Mouse (Mus musculus): ENCODE results near the gene Ajap1. TPM values are rescaled to one million over a fixed set of nuclear protein-coding genes. Genes with fewer than 3 reads are reported as not detected.

Gene Ajap1
- 0.34 TPM in 1 of 2 replicates, not detected in the other for polyA plus RNA-seq (2012; ENCODE audit: insufficient read depth, low replicate concordance)

GRCm38 (mm10) chr4:153482459-153483338 lies at the start of gene Ajap1:
Ajap1 (minus strand) TSS chr4:153482811.
- Histone ChIP-seq H3K4me3 (replicated peaks) (no peak within 1 kb of the TSS), H3K36me3 (replicated peaks; ENCODE audit: low read length) (no peaks in the 10 kb centered on the region), H3K4me1 (no peaks in the 10 kb centered on the region), H3K27me3 (replicated peaks) (peaks cover 57% of the 10 kb centered on the region), H3K9me3 (peaks cover 27% of the 10 kb centered on the region)
- TF ChIP-seq FLI1 (IDR thresholded peaks at IDR 0.05; ENCODE audit: low read length) (no peak), GATA1 (IDR thresholded peaks at IDR 0.05; ENCODE audit: borderline replicate concordance, low read length) (no peak)

- no peak for TF ChIP-seq FLI1 (IDR thresholded peaks at IDR 0.05; ENCODE audit: low read length)
- no peak for TF ChIP-seq GATA1 (IDR thresholded peaks at IDR 0.05; ENCODE audit: borderline replicate concordance, low read length)
- Histone ChIP-seq H3K27me3 (replicated peaks) (no peaks in the 10 kb centered on the region), H3K4me1 (no peaks in the 10 kb centered on the region), H3K36me3 (replicated peaks; ENCODE audit: low read length) (no peaks in the 10 kb centered on the region), H3K4me3 (replicated peaks) (peak overlapping the region; percentile 24), H3K9me3 (peaks cover 88% of the 10 kb centered on the region)
Measured at GRCm38 (mm10) chr4:153530536-153530935, 47.9 kb upstream of the Ajap1 start.

GRCm38 (mm10) chr4:153521601-153522000 lies 39.0 kb upstream of the Ajap1 start:
- Histone ChIP-seq H3K9me3 (peaks cover 85% of the 10 kb centered on the region), H3K36me3 (replicated peaks; ENCODE audit: low read length) (no peaks in the 10 kb centered on the region), H3K27me3 (replicated peaks) (no peaks in the 10 kb centered on the region), H3K4me3 (replicated peaks) (no peak overlapping the region), H3K4me1 (no peaks in the 10 kb centered on the region)
- no peak for TF ChIP-seq FLI1 (IDR thresholded peaks at IDR 0.05; ENCODE audit: low read length)
- no peak for TF ChIP-seq GATA1 (IDR thresholded peaks at IDR 0.05; ENCODE audit: borderline replicate concordance, low read length)

GRCm38 (mm10) chr4:153519888-153520287 lies 37.3 kb upstream of the Ajap1 start:
- no peaks in the 10 kb centered on the region for H3K36me3 ChIP-seq (replicated peaks; ENCODE audit: low read length)
- peaks cover 86% of the 10 kb centered on the region for H3K9me3 ChIP-seq
- no peaks in the 10 kb centered on the region for H3K4me1 ChIP-seq
- no peak overlapping the region for H3K4me3 ChIP-seq (replicated peaks)
- no peaks in the 10 kb centered on the region for H3K27me3 ChIP-seq (replicated peaks)
- TF ChIP-seq GATA1 (IDR thresholded peaks at IDR 0.05; ENCODE audit: borderline replicate concordance, low read length) (no peak), FLI1 (IDR thresholded peaks at IDR 0.05; ENCODE audit: low read length) (no peak)

GRCm38 (mm10) chr4:153519289-153519688 lies 36.7 kb upstream of the Ajap1 start:
- TF ChIP-seq GATA1 (IDR thresholded peaks at IDR 0.05; ENCODE audit: borderline replicate concordance, low read length) (no peak), FLI1 (IDR thresholded peaks at IDR 0.05; ENCODE audit: low read length) (no peak)
- H3K36me3 ChIP-seq (replicated peaks; ENCODE audit: low read length): no peaks in the 10 kb centered on the region
- H3K4me1 ChIP-seq: no peaks in the 10 kb centered on the region
- H3K9me3 ChIP-seq: peaks cover 86% of the 10 kb centered on the region
- no peaks in the 10 kb centered on the region for H3K27me3 ChIP-seq (replicated peaks)
- peak overlapping the region; percentile 6 for H3K4me3 ChIP-seq (replicated peaks)

- TF ChIP-seq GATA1 (IDR thresholded peaks at IDR 0.05; ENCODE audit: borderline replicate concordance, low read length) (no peak), FLI1 (IDR thresholded peaks at IDR 0.05; ENCODE audit: low read length) (no peak)
- no peak overlapping the region for H3K4me3 ChIP-seq (replicated peaks)
- H3K27me3 ChIP-seq (replicated peaks): no peaks in the 10 kb centered on the region
- peaks cover 90% of the 10 kb centered on the region for H3K9me3 ChIP-seq
- H3K36me3 ChIP-seq (replicated peaks; ENCODE audit: low read length): no peaks in the 10 kb centered on the region
- H3K4me1 ChIP-seq: no peaks in the 10 kb centered on the region
Measured at GRCm38 (mm10) chr4:153515786-153516185, 33.2 kb upstream of the Ajap1 start.

- TF ChIP-seq GATA1 (IDR thresholded peaks at IDR 0.05; ENCODE audit: borderline replicate concordance, low read length) (no peak), FLI1 (IDR thresholded peaks at IDR 0.05; ENCODE audit: low read length) (no peak)
- Histone ChIP-seq H3K4me1 (no peaks in the 10 kb centered on the region), H3K4me3 (replicated peaks) (peak overlapping the region; percentile 0), H3K27me3 (replicated peaks) (no peaks in the 10 kb centered on the region), H3K9me3 (peaks cover 90% of the 10 kb centered on the region), H3K36me3 (replicated peaks; ENCODE audit: low read length) (no peaks in the 10 kb centered on the region)
Measured at GRCm38 (mm10) chr4:153514071-153514470, 31.5 kb upstream of the Ajap1 start.

- no peak for TF ChIP-seq FLI1 (IDR thresholded peaks at IDR 0.05; ENCODE audit: low read length)
- no peak for TF ChIP-seq GATA1 (IDR thresholded peaks at IDR 0.05; ENCODE audit: borderline replicate concordance, low read length)
- H3K36me3 ChIP-seq (replicated peaks; ENCODE audit: low read length): no peaks in the 10 kb centered on the region
- no peaks in the 10 kb centered on the region for H3K4me1 ChIP-seq
- peaks cover 86% of the 10 kb centered on the region for H3K9me3 ChIP-seq
- no peaks in the 10 kb centered on the region for H3K27me3 ChIP-seq (replicated peaks)
- H3K4me3 ChIP-seq (replicated peaks): no peak overlapping the region
Measured at GRCm38 (mm10) chr4:153511530-153511929, 28.9 kb upstream of the Ajap1 start.

- H3K4me3 ChIP-seq (replicated peaks): no peak overlapping the region
- no peaks in the 10 kb centered on the region for H3K27me3 ChIP-seq (replicated peaks)
- no peaks in the 10 kb centered on the region for H3K36me3 ChIP-seq (replicated peaks; ENCODE audit: low read length)
- H3K9me3 ChIP-seq: peaks cover 91% of the 10 kb centered on the region
- TF ChIP-seq GATA1 (IDR thresholded peaks at IDR 0.05; ENCODE audit: borderline replicate concordance, low read length): no peak
- no peak for TF ChIP-seq FLI1 (IDR thresholded peaks at IDR 0.05; ENCODE audit: low read length)
- no peaks in the 10 kb centered on the region for H3K4me1 ChIP-seq
Measured at GRCm38 (mm10) chr4:153501936-153502335, 19.3 kb upstream of the Ajap1 start.

GRCm38 (mm10) chr4:153492444-153492843 lies 9.8 kb upstream of the Ajap1 start:
- no peak for TF ChIP-seq GATA1 (IDR thresholded peaks at IDR 0.05; ENCODE audit: borderline replicate concordance, low read length)
- TF ChIP-seq FLI1 (IDR thresholded peaks at IDR 0.05; ENCODE audit: low read length): no peak
- H3K9me3 ChIP-seq: peaks cover 94% of the 10 kb centered on the region
- no peaks in the 10 kb centered on the region for H3K36me3 ChIP-seq (replicated peaks; ENCODE audit: low read length)
- H3K4me3 ChIP-seq (replicated peaks): peak overlapping the region; percentile 3
- H3K4me1 ChIP-seq: no peaks in the 10 kb centered on the region
- no peaks in the 10 kb centered on the region for H3K27me3 ChIP-seq (replicated peaks)

All from megakaryocyte, embryonic 14.5 days (primary cell).